Mouse (Mus musculus): ENCODE measurements around the gene Snrnp35. TPM values are rescaled to one million over a fixed set of nuclear protein-coding genes. Genes with fewer than 3 reads are reported as not detected.
"Not testable (repeated sequence)": the region's sequence is repeated elsewhere in the genome, so short reads cannot be mapped to it uniquely, and the experiment has no call there.

Gene Snrnp35
- polyA plus RNA-seq, 1 experiment from 2014 or later = 11.7 TPM

DNA sequence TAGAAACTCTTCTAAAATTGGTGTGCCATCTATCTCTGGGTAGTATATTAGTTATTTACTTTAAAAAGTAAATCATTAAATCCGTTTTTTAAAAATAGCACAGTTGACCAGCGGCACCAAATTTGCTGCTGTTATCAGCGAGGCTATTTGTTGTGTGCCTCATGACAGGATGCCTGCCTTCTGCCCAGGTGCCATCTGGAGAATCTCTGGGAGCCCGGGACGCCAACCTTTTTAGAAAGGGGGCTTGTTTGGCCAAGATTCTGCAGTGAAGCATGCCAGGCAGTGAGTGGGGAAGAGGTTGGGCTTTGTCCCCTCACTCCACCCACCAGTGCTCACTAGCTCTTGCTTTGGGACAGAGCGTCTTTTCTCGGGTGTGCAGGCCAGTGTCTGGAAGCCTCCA is 32.9 kb upstream of the Snrnp35 start:
- peaks cover 13% of the 10 kb centered on the region for H3K36me3 ChIP-seq (ENCODE audit: insufficient read depth, low read length)
- ATAC-seq (no peak), DNase-seq (ENCODE audit: low spot score) (no peak)
- H3K4me1 ChIP-seq (ENCODE audit: insufficient read depth, low read depth, low read length) = peaks cover 5% of the 10 kb centered on the region; the same call in 1 of the 2 replicates
- H3K4me3 ChIP-seq (ENCODE audit: low read depth, low read length) = no peak overlapping the region
- no peak overlapping the region for H3K9ac ChIP-seq (replicated peaks; ENCODE audit: low read depth)
- 81% methylated on average over 7 of the region's 7 CpGs for WGBS
- no peak overlapping the region for H3K4me2 ChIP-seq (replicated peaks; ENCODE audit: low read depth, low read length)
- no peaks in the 10 kb centered on the region for H3K27me3 ChIP-seq (replicated peaks; ENCODE audit: insufficient read depth, low read length)
- TF ChIP-seq EP300 (IDR thresholded peaks at IDR 0.05) (no peak), CTCF (IDR thresholded peaks at IDR 0.05) (no peak)
- H3K27ac ChIP-seq (ENCODE audit: low read length) = no peak overlapping the region
- no peaks in the 10 kb centered on the region for H3K9me3 ChIP-seq (ENCODE audit: low read length)

DNA sequence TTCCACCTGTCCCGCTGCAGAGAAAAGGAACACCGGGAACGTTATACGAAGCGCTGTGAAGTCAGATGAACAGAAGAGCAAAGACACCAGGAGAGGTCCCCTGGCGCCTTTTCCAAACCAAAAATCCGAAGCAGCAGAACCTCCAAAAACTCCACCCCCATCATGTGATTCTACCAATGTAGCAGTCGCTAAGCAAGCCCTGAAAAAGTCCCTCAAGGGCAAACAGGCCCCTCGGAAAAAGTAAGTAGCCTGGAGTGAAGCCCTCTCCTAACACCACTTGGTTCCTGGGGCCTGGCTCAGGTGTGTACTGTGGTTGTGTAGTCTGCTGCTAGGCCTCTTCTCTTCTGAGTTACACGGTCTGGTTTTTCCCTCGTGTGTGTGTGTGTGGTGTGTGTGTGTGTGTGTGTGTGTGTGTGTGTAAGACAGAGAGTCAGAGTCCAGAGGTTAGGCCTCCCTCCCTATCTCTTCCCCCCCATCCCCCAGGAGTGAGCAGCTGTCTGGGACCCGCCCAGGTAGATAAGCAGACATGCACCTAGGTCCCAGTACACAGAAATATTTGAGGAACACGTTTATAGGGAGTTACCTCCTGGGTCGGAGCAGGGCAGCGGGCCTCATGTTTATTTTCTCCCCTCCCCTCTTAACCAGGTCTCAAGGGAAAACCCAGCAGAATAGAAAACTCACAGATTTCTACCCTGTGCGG is 32.1 kb upstream of the Snrnp35 start:
- DNase-seq (ENCODE audit: low spot score) (no peak), ATAC-seq (no peak)
- TF ChIP-seq EP300 (IDR thresholded peaks at IDR 0.05) (no peak), CTCF (IDR thresholded peaks at IDR 0.05) (no peak)
- H3K9me3 ChIP-seq (ENCODE audit: low read length) = no peaks in the 10 kb centered on the region
- H3K9ac ChIP-seq (replicated peaks; ENCODE audit: low read depth) = no peak overlapping the region
- H3K27ac ChIP-seq (ENCODE audit: low read length) = peak overlapping the region; percentile 32; the same call in 1 of the 2 replicates
- no peak overlapping the region for H3K4me3 ChIP-seq (ENCODE audit: low read depth, low read length)
- H3K4me1 ChIP-seq (ENCODE audit: insufficient read depth, low read depth, low read length) = peaks cover 5% of the 10 kb centered on the region; the same call in 1 of the 2 replicates
- H3K36me3 ChIP-seq (ENCODE audit: insufficient read depth, low read length) = peaks cover 13% of the 10 kb centered on the region
- 73% methylated on average over 16 of the region's 16 CpGs for WGBS
- no peaks in the 10 kb centered on the region for H3K27me3 ChIP-seq (replicated peaks; ENCODE audit: insufficient read depth, low read length)
- no peak overlapping the region for H3K4me2 ChIP-seq (replicated peaks; ENCODE audit: low read depth, low read length)

DNA sequence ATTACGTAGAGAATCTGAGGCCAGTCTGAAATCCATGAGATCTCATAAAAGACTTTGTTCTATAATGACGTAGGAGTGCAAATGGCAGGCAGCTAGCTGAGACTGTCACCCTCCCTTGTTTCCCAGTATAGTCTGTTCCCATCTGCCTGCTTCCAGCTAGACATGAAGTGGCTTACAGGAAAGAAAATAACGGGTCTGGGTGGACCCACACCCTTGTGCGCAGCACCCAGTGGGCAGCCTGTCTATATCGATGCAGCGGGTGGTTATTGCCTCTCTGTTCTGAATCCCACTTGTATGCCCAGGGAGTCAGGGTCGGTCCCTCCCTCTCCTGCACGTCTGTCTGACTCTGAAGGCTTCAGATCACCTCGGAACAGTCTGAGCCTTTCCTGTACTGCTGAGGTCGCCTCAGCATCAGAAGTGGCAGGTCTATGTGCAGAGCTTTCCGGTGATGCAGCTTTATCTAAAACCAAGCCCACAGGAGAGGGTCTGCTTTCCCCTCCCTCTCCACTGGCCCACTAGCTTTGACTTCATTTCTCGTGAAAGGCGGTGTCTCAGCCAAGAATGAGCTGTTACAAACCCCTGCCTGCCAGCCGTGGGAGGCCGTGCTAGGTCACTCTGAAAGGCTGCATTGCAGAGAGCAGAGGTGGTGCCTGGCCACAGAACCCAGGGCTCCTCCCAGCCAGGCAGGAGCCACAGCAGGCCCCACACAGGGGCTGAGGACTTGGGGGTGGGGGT is 30.3 kb upstream of the Snrnp35 start:
- Histone ChIP-seq H3K4me3 (ENCODE audit: low read depth, low read length) (no peak overlapping the region), H3K9me3 (ENCODE audit: low read length) (no peaks in the 10 kb centered on the region), H3K4me1 (ENCODE audit: insufficient read depth, low read depth, low read length) (no peaks in the 10 kb centered on the region), H3K9ac (replicated peaks; ENCODE audit: low read depth) (no peak overlapping the region), H3K4me2 (replicated peaks; ENCODE audit: low read depth, low read length) (no peak overlapping the region), H3K36me3 (ENCODE audit: insufficient read depth, low read length) (peaks cover 13% of the 10 kb centered on the region), H3K27me3 (replicated peaks; ENCODE audit: insufficient read depth, low read length) (no peaks in the 10 kb centered on the region), H3K27ac (ENCODE audit: low read length) (no peak overlapping the region)
- ATAC-seq (no peak), DNase-seq (ENCODE audit: low spot score) (no peak)
- no peak for TF ChIP-seq EP300 (IDR thresholded peaks at IDR 0.05)
- no peak for TF ChIP-seq CTCF (IDR thresholded peaks at IDR 0.05)
- WGBS = 76% methylated on average over 15 of the region's 15 CpGs

DNA sequence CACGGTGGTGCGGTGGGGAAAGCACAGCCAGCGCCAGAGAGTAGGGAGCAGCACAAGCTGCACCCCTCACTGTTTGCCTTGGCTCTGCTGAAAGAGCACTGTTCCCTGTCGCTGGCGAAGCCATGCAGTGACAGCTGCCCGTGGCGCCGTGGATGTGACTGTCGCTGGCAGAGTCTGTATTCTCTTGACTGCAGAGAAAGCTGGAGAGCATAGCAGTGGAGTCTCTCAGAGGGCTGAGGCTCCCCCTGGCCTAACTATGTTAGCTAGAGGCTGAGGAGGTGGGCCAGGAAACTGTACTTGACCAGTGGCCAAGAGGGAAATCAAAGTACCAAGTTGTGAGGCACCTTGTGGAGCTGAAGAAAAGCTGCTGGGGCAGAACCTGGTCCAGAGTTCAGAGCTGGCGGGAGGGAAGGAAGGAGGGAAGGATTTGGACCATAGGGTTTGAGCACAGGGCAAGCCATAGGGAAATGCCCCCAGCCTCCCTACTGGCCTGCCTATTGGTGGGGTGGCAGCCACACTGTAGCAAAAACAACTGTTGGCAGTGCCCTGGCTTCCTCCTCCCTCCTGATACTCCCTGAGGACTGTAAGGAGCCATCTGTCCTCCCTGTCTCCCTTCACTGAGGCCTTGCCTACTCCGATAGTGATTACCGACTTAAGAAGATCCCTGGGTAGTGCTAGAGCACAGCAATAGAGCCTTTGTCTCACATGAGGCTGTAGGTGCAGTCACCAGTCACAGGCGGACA is 29.4 kb upstream of the Snrnp35 start:
- H3K4me1 ChIP-seq (ENCODE audit: insufficient read depth, low read depth, low read length) = no peaks in the 10 kb centered on the region
- H3K9ac ChIP-seq (replicated peaks; ENCODE audit: low read depth) = no peak overlapping the region
- H3K27ac ChIP-seq (ENCODE audit: low read length) = no peak overlapping the region
- no peak for DNase-seq (ENCODE audit: low spot score)
- no peaks in the 10 kb centered on the region for H3K9me3 ChIP-seq (ENCODE audit: low read length)
- H3K4me3 ChIP-seq (ENCODE audit: low read depth, low read length) = no peak overlapping the region
- no peaks in the 10 kb centered on the region for H3K27me3 ChIP-seq (replicated peaks; ENCODE audit: insufficient read depth, low read length)
- no peak overlapping the region for H3K4me2 ChIP-seq (replicated peaks; ENCODE audit: low read depth, low read length)
- WGBS = 86% methylated on average over 13 of the region's 13 CpGs
- H3K36me3 ChIP-seq (ENCODE audit: insufficient read depth, low read length) = peaks cover 11% of the 10 kb centered on the region
- ATAC-seq = no peak
- TF ChIP-seq CTCF (IDR thresholded peaks at IDR 0.05) (no peak), EP300 (IDR thresholded peaks at IDR 0.05) (no peak)

DNA sequence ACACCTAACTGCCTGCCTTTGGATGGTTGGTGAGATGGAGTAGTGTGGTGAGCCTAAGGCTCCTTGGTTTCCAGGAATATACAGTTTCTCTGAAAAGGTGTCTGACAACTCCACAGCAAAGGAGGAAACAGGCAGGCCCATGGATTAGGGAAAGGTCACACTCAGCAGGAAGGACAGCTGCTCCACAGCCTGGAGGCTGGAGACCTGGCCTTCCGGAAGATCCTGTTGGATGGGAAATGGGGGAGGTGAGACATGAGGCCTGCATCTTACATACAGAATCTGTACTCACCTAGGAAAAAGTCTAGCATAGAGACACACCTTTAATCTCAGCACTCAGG is 28.9 kb upstream of the Snrnp35 start:
- Histone ChIP-seq H3K9me3 (ENCODE audit: low read length) (no peaks in the 10 kb centered on the region), H3K36me3 (ENCODE audit: insufficient read depth, low read length) (peaks cover 11% of the 10 kb centered on the region), H3K4me1 (ENCODE audit: insufficient read depth, low read depth, low read length) (no peaks in the 10 kb centered on the region), H3K27ac (ENCODE audit: low read length) (no peak overlapping the region), H3K4me2 (replicated peaks; ENCODE audit: low read depth, low read length) (no peak overlapping the region), H3K27me3 (replicated peaks; ENCODE audit: insufficient read depth, low read length) (no peaks in the 10 kb centered on the region), H3K4me3 (ENCODE audit: low read depth, low read length) (no peak overlapping the region), H3K9ac (replicated peaks; ENCODE audit: low read depth) (no peak overlapping the region)
- TF ChIP-seq CTCF (IDR thresholded peaks at IDR 0.05) = no peak
- TF ChIP-seq EP300 (IDR thresholded peaks at IDR 0.05) = no peak
- ATAC-seq (no peak), DNase-seq (ENCODE audit: low spot score) (no peak)
- WGBS = 60% methylated on average over 1 of the region's 1 CpGs

DNA sequence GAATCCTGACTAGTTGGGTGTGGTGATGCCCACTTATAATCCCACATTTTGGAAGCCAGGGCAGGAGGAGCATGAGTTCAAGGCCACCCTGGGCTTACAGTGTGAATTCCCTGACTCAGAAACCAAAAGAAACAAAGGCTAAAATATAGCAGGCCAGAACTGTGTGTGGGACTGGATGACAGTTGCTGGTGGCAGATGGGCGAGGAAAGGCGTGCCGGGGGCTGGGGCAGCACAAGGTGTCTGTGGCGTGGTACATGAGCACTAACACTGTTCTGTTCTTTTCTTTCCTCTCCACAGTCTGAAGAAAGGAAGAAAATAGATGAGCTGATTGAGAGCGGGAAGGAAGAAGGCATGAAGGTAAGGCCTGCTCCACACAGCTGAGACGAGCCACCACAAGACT is 26.2 kb upstream of the Snrnp35 start:
- Histone ChIP-seq H3K4me2 (replicated peaks; ENCODE audit: low read depth, low read length) (no peak overlapping the region), H3K27ac (ENCODE audit: low read length) (no peak overlapping the region), H3K4me3 (ENCODE audit: low read depth, low read length) (no peak overlapping the region), H3K4me1 (ENCODE audit: insufficient read depth, low read depth, low read length) (no peaks in the 10 kb centered on the region), H3K36me3 (ENCODE audit: insufficient read depth, low read length) (peaks cover 19% of the 10 kb centered on the region), H3K27me3 (replicated peaks; ENCODE audit: insufficient read depth, low read length) (no peaks in the 10 kb centered on the region), H3K9ac (replicated peaks; ENCODE audit: low read depth) (no peak overlapping the region), H3K9me3 (ENCODE audit: low read length) (no peaks in the 10 kb centered on the region)
- ATAC-seq (no peak), DNase-seq (ENCODE audit: low spot score) (no peak)
- TF ChIP-seq CTCF (IDR thresholded peaks at IDR 0.05) (no peak), EP300 (IDR thresholded peaks at IDR 0.05) (no peak)
- 91% methylated on average over 6 of the region's 6 CpGs for WGBS

DNA sequence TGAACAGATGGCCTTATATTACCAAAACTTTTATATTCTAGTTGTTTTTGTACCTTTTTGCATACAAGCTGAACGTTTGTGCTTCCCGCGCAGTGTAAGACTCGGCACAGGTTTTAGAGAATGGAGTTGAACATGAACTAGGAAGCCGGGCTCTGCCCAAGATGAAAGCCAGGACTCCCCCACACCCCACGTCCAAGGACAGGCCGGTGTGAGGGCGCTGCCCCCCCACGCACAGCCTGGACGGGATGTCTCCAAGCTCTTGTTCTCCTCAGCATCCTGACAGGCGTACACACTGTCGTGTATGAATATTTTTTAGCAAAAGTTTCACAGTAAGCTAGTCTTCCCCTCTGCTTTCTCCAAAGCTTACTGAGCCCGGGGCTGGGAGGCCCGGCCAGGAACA is 22.0 kb upstream of the Snrnp35 start:
- not testable (repeated sequence) for H3K4me1 ChIP-seq (ENCODE audit: insufficient read depth, low read depth, low read length); H3K4me3 ChIP-seq (ENCODE audit: low read depth, low read length); H3K27ac ChIP-seq (ENCODE audit: low read length); ATAC-seq; DNase-seq (ENCODE audit: low spot score); H3K9me3 ChIP-seq (ENCODE audit: low read length); H3K4me2 ChIP-seq (replicated peaks; ENCODE audit: low read depth, low read length); H3K9ac ChIP-seq (replicated peaks; ENCODE audit: low read depth); H3K27me3 ChIP-seq (replicated peaks; ENCODE audit: insufficient read depth, low read length)
- peaks cover 20% of the 10 kb centered on the region for H3K36me3 ChIP-seq (ENCODE audit: insufficient read depth, low read length)
- 92% methylated on average over 14 of the region's 14 CpGs for WGBS
